Mouse (Mus musculus) left cerebral cortex, postnatal 10 days (tissue): ENCODE measurements around the gene Cracr2b. TPM values are rescaled to one million over a fixed set of nuclear protein-coding genes. Genes with fewer than 3 reads are reported as not detected.
A peak's percentile ranks its signal among the peaks of the same experiment; 100 is the strongest.

Source experiments
- DNase-seq, 2 experiments: peaks; one replicate each; pipeline ENCODE4 v3.0.0; 2021 to 2022; ENCODE audit warnings: low spot score in 2 of 2, mixed read lengths in 1 of 2; ENCODE audit errors: extremely low spot score in 1 of 2
- intact Hi-C: fragments of 180-260 bp; cut with DNase I; formaldehyde crosslinking; loops from one replicate; pipeline ENCODE4 v1.15.1; 2025
- total RNA-seq, 2 experiments: library from RNA; stranded (reverse); gene quantifications; 2 replicates each; pipeline ENCODE4 v1.2.3; 2021

Cracr2b gene
- total RNA-seq, 2 experiments from 2014 or later, result 3.4 to 5.8 TPM

DNA sequence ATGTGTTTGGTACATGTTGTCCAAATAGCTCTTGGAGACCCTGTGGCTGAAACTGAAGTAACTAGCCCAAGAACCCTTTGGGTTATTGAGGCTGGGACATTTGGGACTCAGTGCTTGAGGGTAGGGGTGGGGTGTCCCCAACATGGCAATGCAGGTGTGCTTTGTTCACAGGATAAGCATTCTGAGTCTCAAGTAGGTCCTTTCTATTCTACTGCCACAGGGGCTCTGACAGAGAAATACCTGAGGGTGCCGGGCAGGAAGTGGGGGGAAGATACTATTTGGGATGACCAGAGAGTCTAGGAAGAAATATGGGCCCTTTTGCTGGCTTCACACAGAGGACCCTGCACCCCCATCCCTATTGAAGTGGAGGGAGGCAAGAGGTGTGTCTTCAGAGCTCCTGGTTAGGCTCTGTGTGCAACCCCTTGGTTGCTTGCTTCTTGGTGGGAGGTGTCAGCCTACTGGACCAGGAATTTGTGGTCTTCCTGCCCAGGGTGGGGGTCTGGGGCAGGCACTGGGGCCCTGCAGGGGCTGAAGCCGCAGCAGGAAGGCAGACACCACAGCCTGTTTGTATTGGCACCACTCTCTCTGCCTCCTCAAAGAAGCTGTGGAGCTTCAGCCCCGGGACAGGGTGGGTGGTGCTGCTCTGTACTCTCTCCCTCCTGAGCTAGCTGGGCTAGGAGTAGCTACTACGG, 16.8 kb downstream of the Cracr2b start:
- intact Hi-C loops, result no loop called here
- DNase-seq, result peak in 1 of 2 experiments; percentile 75

- intact Hi-C loops, result no loop called here
- no peak for DNase-seq
Measured at GRCm38 (mm10) chr7:141478270-141478748, 17.4 kb downstream of the Cracr2b start.

GRCm38 (mm10) chr7:141480842-141481497, 20.1 kb downstream of the Cracr2b start:
- intact Hi-C loops, result loop anchor here (2.0 kb wide), 1 partner anchor 44 kb away; no protein-coding TSS in a partner anchor
- DNase-seq, result peak; percentile 62

- peak in 1 of 2 experiments; percentile 73 for DNase-seq
- intact Hi-C loops, result loop anchor here (2.0 kb wide), 1 partner anchor 43 kb away; no protein-coding TSS in a partner anchor
Measured at GRCm38 (mm10) chr7:141481498-141482401, 20.9 kb downstream of the Cracr2b start.

DNA sequence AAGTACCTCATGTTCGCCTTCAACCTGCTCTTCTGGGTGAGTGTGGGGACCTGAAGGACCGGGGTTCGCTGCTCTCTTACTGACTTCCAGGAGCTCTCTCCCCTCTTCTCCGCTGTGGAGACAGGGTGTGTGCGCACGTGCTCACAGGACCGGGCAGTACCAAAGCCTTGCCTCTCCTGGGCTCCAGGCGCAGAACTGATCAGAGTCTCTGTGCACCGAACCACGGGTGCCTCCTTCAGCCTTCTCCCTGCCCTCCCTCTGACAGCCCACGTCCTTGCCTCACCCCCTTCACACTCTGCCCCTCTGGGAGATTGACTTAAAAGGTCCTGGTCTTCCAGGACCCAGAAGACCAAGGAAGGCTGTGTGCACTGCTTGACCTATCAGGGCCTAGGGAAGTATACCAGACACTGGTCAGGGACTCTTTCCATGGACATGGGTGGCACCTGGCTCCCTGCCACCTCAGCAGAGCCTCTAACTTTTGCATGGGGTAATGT, 21.7 kb downstream of the Cracr2b start:
- intact Hi-C loops, result no loop called here
- no peak for DNase-seq

- intact Hi-C loops, result no loop called here
Measured at GRCm38 (mm10) chr7:141483114-141483653, 22.3 kb downstream of the Cracr2b start.

GRCm38 (mm10) chr7:141484186-141485120, 23.6 kb downstream of the Cracr2b start:
- intact Hi-C loops, result no loop called here
- DNase-seq, result peak in 1 of 2 experiments; percentile 61

More at GRCm38 (mm10) chr7:141483114-141483653, 22.3 kb downstream of the Cracr2b start:
- no peak for DNase-seq

DNA sequence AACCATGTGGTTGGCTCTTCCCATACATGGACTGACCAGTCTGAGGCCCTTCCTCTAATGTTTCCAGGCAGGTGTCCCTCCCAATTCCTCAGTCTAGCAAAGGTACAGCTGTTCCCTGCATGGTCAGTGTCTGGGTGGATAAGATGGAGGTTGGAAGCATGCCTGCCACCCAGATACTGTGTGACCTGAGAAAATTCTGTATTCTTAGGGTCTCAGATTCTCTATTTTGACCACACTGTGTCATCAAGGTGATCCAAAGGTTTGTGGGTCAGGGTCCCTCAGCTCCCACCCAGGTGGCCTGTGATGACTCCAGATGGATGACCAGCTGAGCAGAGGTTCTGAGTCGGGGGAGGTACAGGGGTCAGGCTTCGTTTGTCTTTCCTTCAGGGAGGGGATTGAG, 24.3 kb downstream of the Cracr2b start:
- intact Hi-C loops, result no loop called here
- DNase-seq, result no peak

DNA sequence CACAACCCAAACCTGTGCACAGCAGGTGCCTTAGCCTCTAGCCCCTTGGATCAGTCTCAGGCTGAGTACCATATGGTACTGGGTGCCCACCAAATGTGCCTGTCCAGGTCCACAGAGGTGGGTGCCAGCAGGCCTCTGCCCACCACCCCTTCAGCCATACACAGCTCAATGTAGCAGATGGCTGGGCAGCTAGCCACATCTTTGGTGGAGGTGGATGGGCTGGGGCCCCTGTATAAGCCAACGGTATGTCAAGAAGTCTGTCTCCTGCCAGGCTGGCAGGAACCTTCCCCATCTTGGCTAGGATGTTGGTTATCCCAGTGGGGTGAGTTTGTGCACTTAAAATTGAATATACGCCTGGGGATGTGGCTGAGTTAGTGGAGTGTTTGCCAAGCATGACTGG, 24.7 kb downstream of the Cracr2b start:
- DNase-seq, result no peak
- intact Hi-C loops, result no loop called here

DNA sequence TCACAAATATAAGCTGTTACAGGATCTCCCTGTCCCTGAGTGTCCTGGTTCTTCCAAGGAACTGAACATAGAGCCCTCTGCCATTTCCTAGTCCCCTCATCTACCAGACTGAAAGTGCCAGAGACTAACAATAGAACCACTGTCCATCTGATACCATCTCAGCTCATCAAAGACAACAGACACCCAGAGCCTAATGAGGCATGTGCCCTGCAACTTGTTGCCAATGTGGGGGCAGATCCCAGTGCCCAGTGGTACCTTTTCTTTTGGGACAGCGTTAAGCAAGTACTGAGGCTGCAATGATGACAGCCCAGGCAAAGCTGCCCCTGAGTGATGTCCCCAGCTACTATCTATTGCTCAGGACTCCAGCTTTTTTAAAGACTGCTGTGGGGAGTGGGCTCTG, 25.3 kb downstream of the Cracr2b start:
- DNase-seq, result no peak
- intact Hi-C loops, result no loop called here

DNA sequence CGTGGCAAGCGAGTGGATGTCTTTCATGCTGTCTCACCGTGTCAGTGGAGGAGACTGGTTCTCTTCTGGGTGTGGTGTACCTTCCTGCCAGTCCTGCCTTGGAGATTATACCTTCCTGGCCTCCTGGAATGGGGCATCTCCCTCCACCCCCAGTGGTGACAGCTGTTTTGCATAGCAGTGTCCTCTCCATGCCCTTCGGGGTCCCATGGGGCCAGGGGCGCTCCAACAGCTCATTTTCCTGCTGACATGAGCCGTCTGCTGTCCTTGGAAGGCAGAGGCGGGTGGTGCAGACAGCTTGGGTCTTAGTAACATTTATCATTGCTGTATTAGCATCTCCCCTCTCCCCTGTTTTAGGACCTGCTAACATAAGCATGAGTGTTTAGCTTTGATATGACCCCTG, 26.2 kb downstream of the Cracr2b start:
- intact Hi-C loops, result no loop called here
- no peak for DNase-seq

- intact Hi-C loops, result no loop called here
- DNase-seq, result no peak
Measured at GRCm38 (mm10) chr7:141491151-141491550, 30.3 kb downstream of the Cracr2b start.

- intact Hi-C loops, result no loop called here
Measured at GRCm38 (mm10) chr7:141492738-141493137, 31.8 kb downstream of the Cracr2b start.

DNA sequence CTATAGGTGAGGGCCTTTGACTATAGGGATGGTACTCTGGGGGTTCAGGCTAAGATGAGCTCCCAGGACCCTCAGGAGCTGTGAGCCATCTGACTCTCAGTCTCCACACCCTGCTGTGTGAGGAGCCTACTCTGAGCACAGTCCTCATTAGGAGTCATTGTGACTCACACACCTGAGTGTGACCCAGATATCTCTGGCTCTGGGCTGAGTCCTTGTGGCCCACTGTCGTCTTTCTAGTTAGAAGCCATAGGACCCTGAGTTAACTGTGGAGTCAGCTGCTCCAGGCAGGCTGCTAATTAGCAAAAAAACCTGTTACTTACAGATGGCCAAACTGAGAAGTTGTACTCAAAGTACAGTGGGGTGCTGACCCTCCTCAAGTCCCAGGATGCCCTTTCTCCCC, 32.8 kb downstream of the Cracr2b start:
- DNase-seq, result no peak
- intact Hi-C loops, result no loop called here

More at GRCm38 (mm10) chr7:141492738-141493137, 31.8 kb downstream of the Cracr2b start:
- DNase-seq, result no peak

DNA sequence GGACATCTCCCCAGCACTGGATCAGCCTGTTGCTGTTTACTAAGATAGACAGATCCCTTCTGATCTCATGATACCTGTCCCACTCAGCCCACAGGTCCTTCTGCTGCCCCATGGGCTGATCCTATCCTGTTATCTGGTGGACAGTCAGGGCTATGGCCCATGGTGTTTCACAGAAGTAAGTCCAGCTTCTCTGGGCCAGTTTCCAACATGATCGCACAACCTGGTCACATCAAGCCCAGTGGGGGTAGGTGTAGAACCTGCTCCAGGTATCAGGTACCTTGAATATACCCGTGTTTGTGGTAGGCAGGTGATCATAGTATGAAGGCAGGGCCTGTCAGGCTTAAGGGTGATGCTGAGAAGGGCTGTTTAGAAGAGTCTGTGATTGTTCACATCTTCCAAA, 34.5 kb downstream of the Cracr2b start:
- no peak for DNase-seq
- intact Hi-C loops, result no loop called here

GRCm38 (mm10) chr7:141495940-141496339, 35.0 kb downstream of the Cracr2b start:
- intact Hi-C loops, result no loop called here
- DNase-seq, result no peak

GRCm38 (mm10) chr7:141497600-141497999, 36.7 kb downstream of the Cracr2b start:
- intact Hi-C loops, result no loop called here
- DNase-seq, result no peak
